Mouse (Mus musculus) C2C12 (cell line): ENCODE data around the gene Hpca.

Source experiments
- CEBPB ChIP-seq: IDR thresholded peaks from one replicate; pipeline ENCODE4 v1.6.1; 2011; ENCODE audit warnings: low read depth, mild to moderate bottlenecking, control low read depth, moderate library complexity
- CTCF ChIP-seq: IDR thresholded peaks from one replicate; pipeline ENCODE4 v1.5.1; 2011; ENCODE audit not compliant: control insufficient read depth, insufficient read depth, insufficient read length
- MAX ChIP-seq: IDR thresholded peaks from one replicate; pipeline ENCODE4 v1.6.1; 2011; ENCODE audit warnings: mild to moderate bottlenecking, control low read depth
- MYOD1 ChIP-seq: IDR thresholded peaks from one replicate; pipeline ENCODE4 v1.6.1; 2011; ENCODE audit warnings: low read depth; ENCODE audit not compliant: control insufficient read depth, insufficient read length
- MYOG ChIP-seq: IDR thresholded peaks from one replicate; pipeline ENCODE4 v1.6.1; 2011; ENCODE audit not compliant: control insufficient read depth, insufficient read length; ENCODE audit errors: extremely low read depth
- USF1 ChIP-seq: IDR thresholded peaks from one replicate; pipeline ENCODE4 v1.6.1; 2011; ENCODE audit warnings: low read depth, mild to moderate bottlenecking, control low read depth, moderate library complexity

DNA sequence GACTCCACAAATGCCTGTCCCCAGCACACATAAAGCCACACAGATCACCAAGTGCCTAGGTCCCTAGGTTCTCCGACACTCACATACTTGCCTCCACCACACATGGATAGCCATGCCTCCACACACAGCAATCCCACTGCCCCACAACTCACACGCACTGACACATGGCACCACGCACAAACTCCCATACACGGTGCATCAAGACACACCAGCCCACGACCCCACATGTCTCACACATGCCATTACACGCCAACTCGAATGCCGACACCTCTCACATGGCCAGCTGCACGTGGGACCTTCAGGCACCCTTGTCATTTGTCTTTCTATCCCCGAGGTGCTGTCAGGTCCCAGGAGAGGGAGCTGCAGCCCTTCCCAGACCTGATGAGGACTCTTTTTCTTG lies 2.1 kb downstream of the Hpca start:
- TF ChIP-seq MYOG (no peak), CTCF (no peak), USF1 (no peak), MAX (no peak), MYOD1 (no peak), CEBPB (no peak)
